Mouse (Mus musculus) heart, embryonic 14.5 days (tissue): ENCODE results near the gene Ly6g6f. TPM values are rescaled to one million over a fixed set of nuclear protein-coding genes. Genes with fewer than 3 reads are reported as not detected.
A peak's percentile ranks its signal among the peaks of the same experiment; 100 is the strongest.

Experiments
- ATAC-seq: fragments of 200-750 bp; cut with Nextera tagmentation; 2 replicates; pipeline ENCODE4 v1.8.0; 2017; ENCODE audit warnings: low read depth, moderate TSS enrichment; ENCODE audit not compliant: insufficient number of reproducible peaks, insufficient read depth, low FRiP score
- H3K27ac ChIP-seq, 2 experiments: fragments of 200-500 bp in 1 of 2; fragments of 300-500 bp in 1 of 2; sonication (generic) in 1 of 2; replicated peaks in 1 of 2; 2 replicates each; pipeline ENCODE4 v1.5.1; 2012 to 2014; ENCODE audit warnings: low read depth in 2 of 2, low read length in 2 of 2, control low read depth in 1 of 2, mild to moderate bottlenecking in 1 of 2, mixed read lengths in 1 of 2; ENCODE audit not compliant: control insufficient read depth in 1 of 2, insufficient read depth in 1 of 2
- H3K27me3 ChIP-seq: fragments of 300-500 bp; sonication (generic); 2 replicates; pipeline ENCODE4 v1.6.1; 2014; ENCODE audit warnings: mild to moderate bottlenecking, low read length, control low read depth; ENCODE audit not compliant: control insufficient read depth, insufficient read depth
- H3K36me3 ChIP-seq: fragments of 300-500 bp; sonication (generic); 2 replicates; pipeline ENCODE4 v1.6.1; 2014; ENCODE audit warnings: mild to moderate bottlenecking, control low read depth, low read length, mixed read lengths; ENCODE audit not compliant: control insufficient read depth, insufficient read depth
- H3K4me1 ChIP-seq, 2 experiments: fragments of 200-500 bp in 1 of 2; fragments of 300-500 bp in 1 of 2; sonication (generic) in 1 of 2; 2 replicates each; pipeline ENCODE4 v1.6.1; 2012 to 2014; ENCODE audit warnings: low read length in 2 of 2, control low read depth in 1 of 2, mixed read lengths in 1 of 2; ENCODE audit not compliant: control insufficient read depth in 2 of 2, insufficient read depth in 2 of 2
- H3K4me2 ChIP-seq: fragments of 300-500 bp; sonication (generic); 2 replicates; pipeline ENCODE4 v1.6.1; 2014; ENCODE audit warnings: mild to moderate bottlenecking, low read length
- H3K4me3 ChIP-seq, 2 experiments: fragments of 200-500 bp in 1 of 2; fragments of 300-500 bp in 1 of 2; sonication (generic) in 1 of 2; 2 replicates each; pipeline ENCODE4 v1.5.1; 2012 to 2014; ENCODE audit warnings: low read length in 2 of 2, mild to moderate bottlenecking in 2 of 2, control low read depth in 1 of 2, low read depth in 1 of 2, moderate library complexity in 1 of 2; ENCODE audit not compliant: control insufficient read depth in 1 of 2, insufficient read depth in 1 of 2
- H3K9ac ChIP-seq: fragments of 300-500 bp; sonication (generic); 2 replicates; pipeline ENCODE4 v1.6.1; 2014; ENCODE audit warnings: mild to moderate bottlenecking, low read length
- H3K9me3 ChIP-seq: fragments of 300-500 bp; sonication (generic); 2 replicates; pipeline ENCODE4 v1.6.1; 2016; ENCODE audit warnings: low read length, control low read depth; ENCODE audit not compliant: control insufficient read depth
- WGBS: fragments of 180-500 bp; shearing (Covaris S2); extraction: QIAGEN DNeasy Blood & Tissue Kit; methylation state at CpG from one replicate; pipeline ENCODE4 v1.1.7; 2014; 5-methylcytosine and 5-hydroxymethylcytosine counted together
- polyA plus RNA-seq: library from polyadenylated mRNA; unstranded; fragments of >200 nt; fragmentation: Nextera tagmentation; extraction: Ambion mirVana; gene quantifications from 2 replicates; pipeline ENCODE4 v1.2.1, GENCODE M21; 2014

The Ly6g6f gene
- polyA plus RNA-seq, 1 experiment from 2014 or later = not detected

GRCm38 (mm10) chr17:35058911-35059892, 26.2 kb downstream of the Ly6g6f start, which contains the start of gene Ddah2:
Ddah2 (plus strand) TSS chr17:35059035.
- Histone ChIP-seq H3K4me1 (peaks cover 4 to 14% of the 10 kb centered on the region in 2 experiments), H3K9ac (peak within 1 kb of the TSS; percentile 91), H3K4me3 (peak within 1 kb of the TSS; percentile 66 to 94), H3K4me2 (peak within 1 kb of the TSS; percentile 93), H3K9me3 (no peaks in the 10 kb centered on the region), H3K36me3 (peaks cover 68% of the 10 kb centered on the region), H3K27ac (peak within 1 kb of the TSS; percentile 94 to 97), H3K27me3 (peaks cover 8% of the 10 kb centered on the region; the same call in 1 of the 2 replicates)
- ATAC-seq = peak; percentile 93
- WGBS = under 1% methylated on average over 57 of the region's 57 CpGs

DNA sequence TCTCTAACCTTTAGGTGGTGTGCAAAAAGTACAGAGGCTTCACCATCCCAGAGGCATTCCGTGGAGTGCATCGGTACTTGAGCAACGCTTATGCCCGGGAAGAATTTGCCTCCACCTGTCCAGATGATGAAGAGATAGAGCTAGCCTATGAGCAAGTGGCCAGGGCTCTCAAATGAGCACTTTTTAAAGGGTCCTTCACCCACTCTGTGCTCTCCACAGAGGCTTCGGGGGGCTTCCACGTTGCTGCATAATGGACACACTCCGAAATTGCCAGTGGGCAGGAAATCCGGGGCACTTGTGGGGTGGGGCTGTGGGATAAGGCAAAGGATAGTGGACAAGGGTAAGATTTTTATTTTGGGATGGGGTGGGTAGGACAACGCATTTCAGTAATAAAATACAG, 27.1 kb downstream of the Ly6g6f start:
- H3K4me2 ChIP-seq = peak overlapping the region; percentile 93; the same call in 1 of the 2 replicates
- H3K4me3 ChIP-seq = peak overlapping the region in 1 of 2 experiments; percentile 66; a peak in 2 of 4 replicates
- WGBS = 47% methylated on average over 9 of the region's 9 CpGs
- H3K4me1 ChIP-seq = peaks cover 4 to 14% of the 10 kb centered on the region in 2 experiments
- H3K36me3 ChIP-seq = peaks cover 77% of the 10 kb centered on the region
- H3K9me3 ChIP-seq = no peaks in the 10 kb centered on the region
- ATAC-seq = no peak
- no peak overlapping the region; the same call in 1 of the 2 replicates for H3K9ac ChIP-seq
- peak overlapping the region; percentile 46 to 94; a peak in 3 of 4 replicates for H3K27ac ChIP-seq
- H3K27me3 ChIP-seq = no peaks in the 10 kb centered on the region

DNA sequence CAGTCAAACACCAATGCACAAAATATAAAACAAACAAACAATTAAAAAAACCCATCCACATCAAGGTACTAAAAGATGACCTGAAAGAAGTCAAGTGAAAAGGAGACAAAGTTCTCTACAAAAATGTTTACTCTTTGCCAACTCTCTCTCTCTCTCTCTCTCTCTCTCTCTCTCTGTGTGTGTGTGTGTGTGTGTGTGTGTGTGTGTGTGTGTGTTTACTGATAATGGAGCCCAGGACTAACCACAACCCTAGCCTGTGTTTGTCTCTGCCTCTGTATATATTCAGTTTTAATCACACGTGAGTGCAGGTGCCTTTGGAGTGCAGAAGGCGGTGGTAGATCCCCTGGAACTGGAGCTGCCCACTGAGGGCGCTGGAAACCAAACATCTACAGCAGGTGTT, 28.3 kb downstream of the Ly6g6f start:
- H3K36me3 ChIP-seq = peaks cover 83% of the 10 kb centered on the region

DNA sequence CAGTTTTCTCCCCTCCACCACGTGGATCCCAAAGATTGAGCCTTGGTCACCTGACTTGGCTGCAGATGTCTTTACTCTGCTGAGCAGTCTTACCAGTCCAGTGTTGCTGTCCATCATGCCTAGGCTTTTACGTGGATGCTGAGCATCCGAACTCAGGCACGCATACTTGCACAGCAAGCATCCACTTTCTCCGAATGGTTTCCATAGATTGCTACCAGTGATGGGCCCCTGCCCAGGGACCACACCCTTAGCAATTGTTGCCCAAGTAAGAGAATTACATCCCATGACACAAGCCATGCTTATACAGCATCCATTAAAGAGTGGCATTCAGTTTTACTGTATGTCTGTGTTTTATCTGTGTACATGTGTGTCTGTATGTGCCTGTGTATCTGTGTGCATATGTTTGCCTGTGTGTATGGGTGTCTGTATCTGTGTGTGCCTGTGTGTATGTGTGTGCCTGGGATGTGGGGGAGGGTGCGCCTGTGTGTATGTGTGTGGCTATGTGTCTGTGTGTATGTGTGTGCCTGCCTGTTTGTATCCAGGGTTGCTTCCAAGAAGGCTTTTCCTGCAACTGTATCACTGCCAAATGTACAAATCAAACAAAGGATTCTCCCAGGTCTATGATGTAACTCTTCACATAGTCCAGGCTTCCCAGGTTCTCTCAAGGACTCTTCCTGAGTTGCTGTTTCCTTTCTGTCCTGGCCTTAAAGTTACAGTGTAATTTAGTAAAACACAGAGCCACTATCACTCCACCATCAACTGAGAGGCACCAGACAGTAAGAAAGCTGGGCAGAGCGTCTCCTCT, 29.5 kb downstream of the Ly6g6f start:
- H3K9me3 ChIP-seq = no peaks in the 10 kb centered on the region
- no peak overlapping the region for H3K4me2 ChIP-seq
- H3K4me1 ChIP-seq = peaks cover 13 to 25% of the 10 kb centered on the region in 2 experiments
- no peaks in the 10 kb centered on the region for H3K27me3 ChIP-seq
- no peak overlapping the region for H3K9ac ChIP-seq
- 89% methylated on average over 7 of the region's 7 CpGs for WGBS
- ATAC-seq = no peak
- peaks cover 71% of the 10 kb centered on the region for H3K36me3 ChIP-seq
- H3K4me3 ChIP-seq = no peak overlapping the region
- 0 out of 4 replicates have a peak overlapping the region, but pooled peaks of 1 of the 2 experiments have one; percentile 19 for H3K27ac ChIP-seq

More for the DNA sequence above, 28.3 kb downstream of the Ly6g6f start:
- peaks cover 12 to 24% of the 10 kb centered on the region in 2 experiments for H3K4me1 ChIP-seq
- no peaks in the 10 kb centered on the region for H3K9me3 ChIP-seq
- H3K4me3 ChIP-seq = no peak overlapping the region
- no peak overlapping the region for H3K9ac ChIP-seq
- WGBS = 70% methylated on average over 3 of the region's 3 CpGs
- H3K27ac ChIP-seq = no peak overlapping the region
- H3K4me2 ChIP-seq = no peak overlapping the region
- ATAC-seq = no peak
- no peaks in the 10 kb centered on the region for H3K27me3 ChIP-seq

DNA sequence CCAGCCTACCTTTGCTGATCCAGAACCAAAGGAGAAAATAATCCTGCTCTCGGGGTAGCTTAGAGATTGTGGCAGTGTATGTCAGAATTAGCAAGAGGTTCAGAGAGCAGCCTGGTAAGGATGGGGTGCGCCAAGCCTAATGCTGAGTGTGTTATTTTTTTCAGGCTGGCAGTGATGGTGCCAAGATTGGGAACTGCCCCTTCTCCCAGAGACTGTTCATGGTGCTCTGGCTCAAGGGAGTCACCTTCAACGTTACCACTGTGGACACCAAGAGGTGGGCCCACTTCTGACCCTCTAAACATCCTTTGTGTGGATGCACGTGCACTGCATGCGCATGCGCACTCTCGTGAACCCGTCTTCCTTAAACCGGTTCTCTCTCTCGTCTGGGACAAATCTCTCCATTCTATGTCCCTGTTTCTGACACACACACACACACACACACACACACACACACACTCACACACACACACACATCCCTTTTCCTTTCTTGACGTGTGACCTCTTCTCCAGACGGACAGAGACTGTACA, 33.1 kb downstream of the Ly6g6f start:
- H3K36me3 ChIP-seq = peaks cover 52% of the 10 kb centered on the region
- peak overlapping the region; percentile 75 for H3K4me2 ChIP-seq
- H3K4me1 ChIP-seq = peaks cover 23 to 33% of the 10 kb centered on the region in 2 experiments
- H3K27ac ChIP-seq = peak overlapping the region; percentile 99
- no peak for ATAC-seq
- H3K9ac ChIP-seq = peak overlapping the region; percentile 94
- peak overlapping the region; percentile 55 to 63 for H3K4me3 ChIP-seq
- WGBS = 57% methylated on average over 12 of the region's 12 CpGs
- no peaks in the 10 kb centered on the region for H3K27me3 ChIP-seq
- H3K9me3 ChIP-seq = no peaks in the 10 kb centered on the region

- Histone ChIP-seq H3K27ac (peak overlapping the region; percentile 99), H3K4me3 (peak overlapping the region; percentile 55 to 63), H3K4me2 (peak overlapping the region; percentile 75), H3K27me3 (no peaks in the 10 kb centered on the region), H3K36me3 (peaks cover 43% of the 10 kb centered on the region), H3K9ac (peak overlapping the region; percentile 94), H3K4me1 (peaks cover 23 to 38% of the 10 kb centered on the region in 2 experiments), H3K9me3 (no peaks in the 10 kb centered on the region)
- WGBS = under 1% methylated on average over 21 of the region's 21 CpGs
- ATAC-seq = peak; percentile 78
These were observed 34.0 kb downstream of the Ly6g6f start for GRCm38 (mm10) chr17:35051156-35052086.
